Mouse (Mus musculus): ENCODE measurements around the gene Cyp2c65.
"Not testable (repeated sequence)": the region's sequence is repeated elsewhere in the genome, so short reads cannot be mapped to it uniquely, and the experiment has no call there.

Cyp2c65 gene

DNA sequence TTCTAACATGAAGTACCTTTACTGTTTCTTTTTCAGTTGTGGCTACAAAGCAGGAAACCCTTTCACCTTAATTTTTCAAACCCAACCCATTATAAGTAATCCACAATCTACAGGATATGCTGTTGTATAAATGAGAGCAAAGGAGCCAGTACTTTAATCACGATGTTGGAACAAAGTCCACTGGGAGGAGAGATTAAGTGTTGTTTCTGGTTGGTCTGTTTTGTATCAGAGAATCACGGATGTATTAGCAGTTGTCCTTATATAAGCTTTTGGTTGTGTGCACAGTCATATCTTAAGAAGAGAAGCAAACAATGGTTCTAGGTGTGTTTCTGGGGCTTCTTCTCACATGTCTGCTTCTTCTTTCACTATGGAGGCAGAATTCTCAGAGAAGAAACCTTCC, at the start of gene Cyp2c65:
Cyp2c65 (plus strand) TSS at position 297 of the 400 bp plus-strand sequence.
- no peak for DNase-seq (ENCODE audit: low spot score)

DNA sequence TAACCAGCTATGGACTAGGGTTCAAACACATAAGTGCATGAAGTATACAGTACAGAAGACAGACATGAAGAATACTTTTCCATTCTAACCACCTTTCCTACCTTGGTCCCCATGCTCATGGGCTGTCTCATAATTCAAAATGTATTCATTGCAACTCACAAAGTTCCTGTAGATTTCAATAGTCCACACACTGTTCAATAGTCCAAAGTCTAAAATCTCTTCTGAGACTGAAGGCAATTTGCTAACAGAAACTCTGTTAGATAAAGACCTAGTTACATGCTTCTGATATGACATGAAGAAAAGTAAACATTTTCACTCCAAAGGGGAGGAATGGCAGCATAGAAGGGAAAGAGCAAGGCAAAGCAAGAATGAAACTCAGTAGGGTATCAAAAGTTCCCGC, 2.9 kb upstream of the Cyp2c65 start:
- no peak for DNase-seq (ENCODE audit: low spot score)

DNA sequence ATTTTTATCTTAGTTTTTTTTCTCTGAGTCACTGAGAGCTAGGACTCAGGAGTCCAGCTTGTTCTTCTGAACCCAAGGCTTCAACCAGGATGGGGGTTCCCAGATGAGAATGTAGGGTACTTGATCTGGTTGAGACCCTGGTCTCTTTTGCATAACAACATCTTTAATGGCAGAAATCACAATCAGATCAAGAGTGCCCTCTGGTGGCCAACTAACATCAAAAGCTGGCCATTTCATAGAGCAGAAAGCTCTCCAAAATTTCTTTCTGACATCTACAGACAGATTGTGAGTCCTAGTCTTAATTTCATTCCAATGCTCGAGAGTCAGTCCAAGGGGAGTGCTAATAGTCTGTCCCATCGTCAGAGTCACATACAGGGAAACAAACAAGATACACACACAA, 38.0 kb downstream of the Cyp2c65 start:
- not testable (repeated sequence) for DNase-seq (ENCODE audit: low spot score)

DNA sequence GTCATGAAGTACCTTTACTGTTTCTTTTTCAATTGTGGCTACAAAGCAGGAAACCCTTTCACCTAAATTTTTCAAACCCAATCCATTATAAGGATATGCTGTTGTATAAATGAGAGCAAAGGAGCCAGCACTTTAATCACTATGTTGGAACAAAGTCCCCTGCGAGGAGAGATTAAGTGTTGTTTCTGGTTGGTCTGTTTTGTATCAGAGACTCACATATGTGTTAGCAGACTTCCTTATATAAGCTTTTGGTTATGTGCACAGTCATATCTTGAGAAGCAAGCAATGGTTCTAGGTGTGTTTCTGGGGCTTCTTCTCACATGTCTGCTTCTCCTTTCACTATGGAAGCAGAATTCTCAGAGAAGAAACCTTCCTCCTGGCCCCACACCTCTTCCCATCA, 52.8 kb downstream of the Cyp2c65 start, which contains the start of gene Cyp2c66:
Cyp2c66 (plus strand) TSS at position 255 of the 400 bp plus-strand sequence.
- DNase-seq (ENCODE audit: low spot score) = no peak

Measured in testis, postnatal 14 days (tissue).